Mouse (Mus musculus): ENCODE measurements around the gene Rnls.
A peak's percentile ranks its signal among the peaks of the same experiment; 100 is the strongest.

The Rnls gene

GRCm38 (mm10) chr19:33103851-33104250, 288.2 kb downstream of the Rnls start:
- no peak for DNase-seq (ENCODE audit: low read depth, low spot score)

- DNase-seq (ENCODE audit: low read depth, low spot score): no peak
These were observed 289.3 kb downstream of the Rnls start for GRCm38 (mm10) chr19:33102783-33103139.

- DNase-seq (ENCODE audit: low read depth, low spot score): no peak
These were observed 289.9 kb downstream of the Rnls start for GRCm38 (mm10) chr19:33102008-33102782.

DNA sequence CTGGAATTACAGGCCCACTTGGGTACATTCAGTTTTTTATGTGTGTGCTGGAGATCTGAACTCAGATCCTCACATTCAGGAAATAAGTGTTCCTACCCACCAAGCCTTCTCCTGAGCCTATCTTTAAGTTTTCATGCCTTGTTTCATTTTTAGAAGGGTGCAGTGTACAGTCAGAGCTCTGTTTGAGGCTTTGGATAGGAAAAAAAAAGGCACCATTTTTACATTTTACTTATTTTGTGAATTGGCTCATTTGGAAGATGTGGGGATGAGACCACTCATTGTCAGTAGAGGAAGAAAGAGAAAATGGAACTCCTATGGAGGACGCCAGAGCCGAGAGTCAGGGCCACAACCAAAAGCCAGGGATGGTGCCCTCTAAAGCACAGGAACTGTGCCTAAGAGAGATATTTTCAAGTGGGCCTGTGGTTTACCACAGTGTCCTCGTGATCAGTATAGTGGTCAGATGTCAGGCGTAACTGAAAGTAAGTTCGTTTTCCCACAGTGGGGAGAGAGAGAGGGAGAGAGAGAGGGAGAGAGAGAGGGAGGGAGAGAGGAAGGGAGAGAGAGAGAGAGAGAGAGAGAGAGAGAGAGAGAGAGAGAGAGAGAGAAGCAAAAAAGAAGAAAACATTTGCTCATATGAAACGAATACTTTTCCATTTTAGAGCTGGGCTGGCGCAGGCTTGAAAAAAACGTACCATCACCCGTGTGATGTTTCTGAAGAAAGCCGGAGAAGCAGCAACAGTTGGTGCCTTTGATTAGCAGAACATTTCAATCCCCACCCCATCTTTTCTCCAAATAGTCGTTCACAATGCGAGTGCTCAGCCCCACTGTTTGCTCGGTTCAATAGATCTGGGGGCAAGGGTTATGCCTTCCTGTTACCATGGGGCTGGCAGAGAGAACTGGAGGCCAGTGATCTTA, 290.7 kb downstream of the Rnls start:
- no peak for DNase-seq (ENCODE audit: low read depth, low spot score)

DNA sequence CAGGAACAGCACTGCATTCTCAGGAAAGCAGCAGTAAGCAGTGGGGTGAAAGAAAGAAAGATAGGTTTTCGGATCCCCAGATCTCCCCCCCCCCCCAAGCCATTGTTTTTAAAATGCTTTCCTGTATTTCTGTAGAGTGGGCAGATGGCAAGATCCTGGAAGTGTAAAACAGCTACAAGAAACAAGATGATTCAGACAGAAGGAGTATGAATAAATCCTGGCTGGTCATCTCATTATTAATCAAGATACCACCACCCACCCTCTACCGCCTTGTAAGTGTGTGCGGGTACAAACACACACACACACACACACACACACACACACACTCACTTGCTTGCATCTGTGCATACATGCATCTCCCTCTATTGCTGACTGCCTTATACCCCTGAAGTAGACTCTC, 291.5 kb downstream of the Rnls start:
- no peak for DNase-seq (ENCODE audit: low read depth, low spot score)

DNA sequence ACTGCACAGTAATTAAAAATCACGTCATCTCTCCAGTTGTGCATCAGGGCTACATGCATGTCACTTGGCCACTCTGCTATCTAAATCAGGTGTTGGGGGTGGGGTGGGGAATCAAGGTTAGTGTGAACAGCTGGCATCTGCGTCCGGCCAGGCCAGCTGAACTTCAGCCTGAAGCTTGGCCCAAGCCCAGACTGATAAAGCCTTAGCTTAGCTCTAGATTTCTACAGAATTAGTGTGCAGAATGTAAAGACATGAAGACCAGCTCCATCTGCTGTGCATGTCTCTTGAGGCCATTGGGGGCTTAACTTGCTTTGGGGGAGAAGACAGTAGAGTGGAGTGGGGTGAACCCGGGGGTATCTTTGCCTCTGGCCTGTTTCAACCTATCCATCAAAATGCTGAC, 292.1 kb downstream of the Rnls start:
- no peak for DNase-seq (ENCODE audit: low read depth, low spot score)

DNA sequence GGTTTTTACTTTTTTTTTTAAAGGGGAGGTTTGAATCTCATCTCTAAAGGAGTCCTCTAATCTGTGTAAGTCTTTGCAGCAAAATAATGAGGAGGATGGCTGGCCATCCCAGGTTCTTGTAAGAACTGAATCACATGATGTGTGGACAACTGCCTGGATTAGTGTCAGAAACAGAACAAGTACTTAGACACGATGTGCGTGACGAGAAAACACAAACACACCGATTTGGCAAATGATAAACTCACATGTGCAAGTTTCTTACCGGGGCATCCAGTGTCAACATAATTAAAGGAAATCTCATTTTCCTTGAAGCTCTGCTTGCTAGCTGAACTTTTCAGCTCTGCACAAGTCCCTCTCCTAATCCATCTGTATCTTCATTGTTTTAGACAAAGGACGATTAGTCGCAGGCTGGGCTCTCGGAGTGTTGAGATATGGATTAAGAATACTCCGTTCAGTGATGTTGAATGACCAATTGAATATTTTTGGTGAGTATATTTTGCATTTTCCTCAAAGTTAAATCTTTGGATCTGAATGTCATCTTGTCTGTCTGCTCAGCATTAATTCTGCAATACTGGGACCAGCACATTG, 292.8 kb downstream of the Rnls start:
- no peak for DNase-seq (ENCODE audit: low read depth, low spot score)

- no peak for DNase-seq (ENCODE audit: low read depth, low spot score)
These were observed 294.4 kb downstream of the Rnls start for GRCm38 (mm10) chr19:33097691-33098090.

- DNase-seq (ENCODE audit: low read depth, low spot score): peak; percentile 45
These were observed 295.5 kb downstream of the Rnls start for GRCm38 (mm10) chr19:33096581-33096980.

DNA sequence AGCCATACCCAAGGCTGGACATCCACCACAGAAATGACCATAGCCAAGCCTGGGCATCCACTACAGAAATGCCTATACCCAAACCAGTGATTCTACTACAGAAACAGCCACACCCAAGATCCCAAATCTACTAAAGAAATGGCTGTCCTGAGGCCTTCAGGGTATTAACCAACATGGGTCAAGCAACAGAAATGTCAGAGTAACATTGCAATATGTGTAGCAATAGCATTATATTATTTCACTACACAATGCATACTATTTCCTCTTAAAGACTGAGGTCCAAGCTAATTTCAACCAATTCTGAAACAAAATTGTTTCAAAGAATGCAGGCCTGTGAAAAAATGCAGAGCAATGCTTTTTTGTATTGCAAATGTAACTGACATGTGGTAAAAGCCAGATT, 299.5 kb downstream of the Rnls start:
- DNase-seq (ENCODE audit: low read depth, low spot score): no peak

- DNase-seq (ENCODE audit: low read depth, low spot score): no peak
These were observed 300.8 kb downstream of the Rnls start for GRCm38 (mm10) chr19:33091324-33091723.

DNA sequence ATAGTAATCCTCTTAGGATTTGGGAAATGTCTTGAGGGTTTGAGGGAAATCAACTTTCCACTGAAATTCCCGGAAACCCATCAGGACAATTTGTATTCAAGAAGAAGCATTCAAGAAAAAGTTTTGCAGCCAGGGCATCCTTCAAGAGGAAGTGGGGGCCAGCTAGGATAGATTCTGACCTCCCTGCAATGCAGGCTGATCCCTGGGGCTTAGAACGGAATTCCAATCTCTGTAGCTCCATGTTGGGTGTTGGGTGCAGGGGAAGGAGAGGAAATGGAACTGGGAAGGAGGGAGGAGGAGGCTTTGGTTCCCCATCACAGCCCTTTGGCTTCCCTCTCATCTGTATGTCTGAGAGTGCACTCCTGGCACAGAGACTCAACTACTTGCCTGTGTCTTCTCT, 303.2 kb downstream of the Rnls start:
- no peak for DNase-seq (ENCODE audit: low read depth, low spot score)

DNA sequence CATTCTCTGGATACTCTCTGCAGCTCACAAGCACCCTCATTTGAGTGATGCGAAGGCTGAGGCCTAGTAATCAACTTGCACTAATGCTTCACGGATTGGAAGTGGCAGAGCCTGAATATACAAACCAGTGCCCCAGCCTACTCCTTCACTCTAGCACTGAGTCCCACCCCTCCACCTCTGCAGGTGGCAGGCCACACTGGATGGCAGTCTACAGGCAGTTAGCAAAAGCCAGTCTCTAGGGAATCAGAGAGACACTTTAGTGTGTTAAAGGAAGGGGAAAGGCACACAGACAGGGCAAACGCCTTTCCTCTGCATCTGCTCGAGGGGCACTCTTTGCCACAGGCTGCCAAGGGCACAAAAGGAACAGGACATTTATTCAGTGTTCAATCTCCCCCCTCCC, 304.1 kb downstream of the Rnls start:
- no peak for DNase-seq (ENCODE audit: low read depth, low spot score)
